Mouse (Mus musculus) cerebral cortex, adult 2 months (tissue): Measurements from ENCODE around the gene Smarcc1.

ENCODE experiments used
- WGBS: fragments of 180-500 bp; shearing (Covaris S2); methylation state at CpG from one replicate; pipeline ENCODE4 v1.1.7; 2018; 5-methylcytosine and 5-hydroxymethylcytosine counted together

Gene Smarcc1

DNA sequence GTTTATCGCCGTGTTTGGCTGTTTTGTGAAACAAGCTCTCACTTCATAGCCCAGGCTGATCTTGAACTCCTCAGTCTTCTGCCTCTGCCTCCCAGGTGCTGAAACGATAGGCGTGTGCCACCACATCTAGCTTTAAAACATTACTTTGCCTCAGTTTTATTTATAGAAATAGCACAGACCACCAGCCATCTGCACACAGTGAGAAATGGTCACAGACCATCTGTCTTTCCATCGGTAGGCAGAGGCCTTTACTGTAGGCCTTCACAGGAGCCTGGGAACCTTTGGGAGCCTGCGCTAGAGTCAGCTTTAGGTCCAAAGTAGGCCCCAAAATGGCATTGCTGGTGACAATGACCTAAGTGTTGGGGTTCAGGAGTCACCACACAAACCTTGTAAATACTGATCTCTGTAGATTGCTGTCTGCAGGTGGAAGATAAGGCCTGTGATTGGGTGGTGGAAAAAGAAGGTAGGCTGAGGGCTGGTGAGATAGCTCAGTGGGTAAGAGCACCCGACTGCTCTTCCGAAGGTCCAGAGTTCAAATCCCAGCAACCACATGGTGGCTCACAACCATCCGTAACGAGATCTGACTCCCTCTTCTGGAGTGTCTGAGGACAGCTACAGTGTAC lies 166.7 kb downstream of the Smarcc1 start:
- WGBS = 75% methylated on average over 10 of the region's 10 CpGs

DNA sequence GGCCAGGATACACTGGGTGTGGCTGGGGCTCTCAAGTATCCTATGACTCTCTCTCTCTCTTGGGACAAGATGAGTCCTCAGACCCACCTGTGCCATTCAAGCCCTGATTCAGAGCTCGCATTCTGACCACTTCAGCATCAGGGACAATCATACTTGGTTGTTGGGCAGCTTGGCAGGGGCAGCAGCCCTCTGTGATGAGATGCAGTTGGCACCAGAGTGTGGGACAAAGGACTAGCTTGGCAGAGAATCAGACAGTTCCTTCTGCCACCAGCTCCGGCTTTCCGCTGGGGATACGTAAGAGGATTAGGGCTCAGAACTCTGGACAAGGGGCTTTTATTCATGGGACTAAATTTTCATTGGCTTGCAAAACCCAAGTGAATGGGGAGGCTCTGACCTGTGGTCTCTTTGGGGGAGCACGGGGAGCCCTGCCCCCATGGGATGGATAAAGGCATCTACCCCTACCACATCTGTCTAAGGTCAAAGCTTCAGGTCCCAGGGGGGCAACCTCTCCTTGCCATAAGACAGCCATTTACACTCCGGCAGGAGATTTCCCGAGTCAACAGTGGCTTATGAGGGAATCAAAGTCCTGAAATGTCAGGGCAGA lies 169.9 kb downstream of the Smarcc1 start:
- 50% methylated on average over 7 of the region's 7 CpGs for WGBS
